Mouse (Mus musculus) MEL (cell line): ENCODE measurements around the gene Smpd3. TPM values are rescaled to one million over a fixed set of nuclear protein-coding genes. Genes with fewer than 3 reads are reported as not detected.

Source experiments
- DNase-seq: peaks from one replicate; pipeline ENCODE4 v3.0.0; 2011; ENCODE audit warnings: low read depth, low spot score
- H3K27ac ChIP-seq: 2 replicates; pipeline ENCODE4 v1.5.1; 2012; ENCODE audit warnings: low read depth, mild to moderate bottlenecking, control low read depth, low read length, moderate library complexity; ENCODE audit not compliant: control insufficient read depth
- H3K27me3 ChIP-seq, 2 experiments: fragments of 150-350 bp in 1 of 2; sonication (generic) in 1 of 2; 2 replicates each; pipeline ENCODE4 v1.6.1; 2012; ENCODE audit warnings: low read length in 2 of 2, mild to moderate bottlenecking in 2 of 2, improper control_type of control experiment in 1 of 2, moderate library complexity in 1 of 2; ENCODE audit not compliant: insufficient read depth in 2 of 2, control insufficient read depth in 1 of 2
- H3K36me3 ChIP-seq, 2 experiments: 2 replicates each; pipeline ENCODE4 v1.6.1; 2012 to 2014; ENCODE audit warnings: low read length in 2 of 2, improper control_type of control experiment in 1 of 2, inconsistent platforms in 1 of 2, mild to moderate bottlenecking in 1 of 2; ENCODE audit not compliant: insufficient read depth in 2 of 2, control insufficient read depth in 1 of 2
- H3K4me1 ChIP-seq, 2 experiments: fragments of 150-350 bp in 1 of 2; sonication (generic) in 1 of 2; 2 replicates each; pipeline ENCODE4 v1.6.1; 2012; ENCODE audit warnings: low read length in 2 of 2, improper control_type of control experiment in 1 of 2, mild to moderate bottlenecking in 1 of 2; ENCODE audit not compliant: insufficient read depth in 2 of 2, control insufficient read depth in 1 of 2
- H3K4me3 ChIP-seq, 2 experiments: fragments of 150-350 bp in 1 of 2; sonication (generic) in 1 of 2; 2 replicates each; pipeline ENCODE4 v1.5.1; 2012; ENCODE audit warnings: low read depth in 2 of 2, low read length in 2 of 2, mild to moderate bottlenecking in 2 of 2, moderate library complexity in 2 of 2, control low read depth in 1 of 2, improper control_type of control experiment in 1 of 2; ENCODE audit not compliant: control insufficient read depth in 1 of 2, insufficient read depth in 1 of 2
- H3K79me2 ChIP-seq: 2 replicates; pipeline ENCODE4 v1.6.1; 2012; ENCODE audit warnings: mild to moderate bottlenecking, low read length, moderate library complexity; ENCODE audit not compliant: control insufficient read depth, poor library complexity, insufficient read depth
- H3K9ac ChIP-seq: 2 replicates; pipeline ENCODE4 v1.6.1; 2012; ENCODE audit warnings: low read depth, mild to moderate bottlenecking, control low read depth, low read length, moderate library complexity; ENCODE audit not compliant: control insufficient read depth, poor library complexity, severe bottlenecking
- H3K9me3 ChIP-seq: fragments of 150-350 bp; sonication (generic); replicated peaks from 2 replicates; pipeline ENCODE4 v1.6.1; 2012; ENCODE audit warnings: mild to moderate bottlenecking, low read length, improper control_type of control experiment, moderate library complexity; ENCODE audit not compliant: insufficient read depth
- BHLHE40 ChIP-seq: IDR thresholded peaks from 2 replicates; pipeline ENCODE4 v1.6.1; 2012; ENCODE audit warnings: low read depth, mild to moderate bottlenecking, inconsistent platforms, low read length, improper control_type of control experiment, borderline replicate concordance
- CTCF ChIP-seq, 3 experiments: IDR thresholded peaks in 2 of 3; conservative IDR thresholded peaks in 1 of 3; 2 replicates each; pipeline ENCODE4 v1.5.1; 2011 to 2012; ENCODE audit warnings: low read length in 3 of 3, low read depth in 2 of 3, mild to moderate bottlenecking in 2 of 3, improper control_type of control experiment in 1 of 3, inconsistent platforms in 1 of 3, mixed read lengths in 1 of 3, moderate library complexity in 1 of 3; ENCODE audit not compliant: control insufficient read depth in 1 of 3, insufficient read depth in 1 of 3, poor library complexity in 1 of 3, severe bottlenecking in 1 of 3
- ELF1 ChIP-seq: IDR thresholded peaks from 2 replicates; pipeline ENCODE4 v1.6.1; 2014; ENCODE audit warnings: low read depth, mild to moderate bottlenecking, inconsistent platforms, low read length, improper control_type of control experiment, moderate library complexity
- EP300 ChIP-seq, 2 experiments: IDR thresholded peaks; 2 replicates each; pipeline ENCODE4 v1.6.1; 2011; ENCODE audit warnings: improper control_type of control experiment in 2 of 2, low read length in 2 of 2, low read depth in 1 of 2, mild to moderate bottlenecking in 1 of 2
- GABPA ChIP-seq: IDR thresholded peaks from 2 replicates; pipeline ENCODE4 v1.6.1; 2012; ENCODE audit warnings: low read depth, mild to moderate bottlenecking, inconsistent platforms, low read length, improper control_type of control experiment, moderate library complexity
- HCFC1 ChIP-seq: IDR thresholded peaks from 2 replicates; pipeline ENCODE4 v1.6.1; 2012; ENCODE audit warnings: low read depth, mild to moderate bottlenecking, inconsistent platforms, low read length, improper control_type of control experiment, moderate library complexity
- MAX ChIP-seq: IDR thresholded peaks from 2 replicates; pipeline ENCODE4 v1.6.1; 2011; ENCODE audit warnings: low read length, improper control_type of control experiment
- MYC ChIP-seq: IDR thresholded peaks from 2 replicates; pipeline ENCODE4 v1.6.1; 2011; ENCODE audit warnings: low read depth, mild to moderate bottlenecking, low read length, improper control_type of control experiment, moderate library complexity
- NRF1 ChIP-seq: IDR thresholded peaks from 2 replicates; pipeline ENCODE4 v1.6.1; 2014; ENCODE audit warnings: low read depth, mild to moderate bottlenecking, inconsistent platforms, low read length, improper control_type of control experiment, moderate library complexity; ENCODE audit not compliant: poor library complexity, insufficient read depth, severe bottlenecking
- POLR2A ChIP-seq, 2 experiments: IDR thresholded peaks; 2 replicates each; pipeline ENCODE4 v1.6.1; 2011 to 2012; ENCODE audit warnings: low read length in 2 of 2, mild to moderate bottlenecking in 2 of 2, control low read depth in 1 of 2, improper control_type of control experiment in 1 of 2, low read depth in 1 of 2, moderate library complexity in 1 of 2; ENCODE audit not compliant: control insufficient read depth in 1 of 2, insufficient read depth in 1 of 2, poor library complexity in 1 of 2
- RAD21 ChIP-seq: IDR thresholded peaks from 2 replicates; pipeline ENCODE4 v1.6.1; 2011; ENCODE audit warnings: mild to moderate bottlenecking, low read depth, low read length, improper control_type of control experiment
- SMC3 ChIP-seq: IDR thresholded peaks from 2 replicates; pipeline ENCODE4 v1.6.1; 2011; ENCODE audit warnings: low read depth, low read length, improper control_type of control experiment
- TAL1 ChIP-seq: IDR thresholded peaks from 2 replicates; pipeline ENCODE4 v1.6.1; 2012; ENCODE audit warnings: mild to moderate bottlenecking, inconsistent platforms, low read length, moderate library complexity, mixed read lengths
- TCF12 ChIP-seq: IDR thresholded peaks from 2 replicates; pipeline ENCODE4 v1.6.1; 2014; ENCODE audit warnings: low read depth, mild to moderate bottlenecking, inconsistent platforms, low read length, improper control_type of control experiment, moderate library complexity
- UBTF ChIP-seq: IDR thresholded peaks from 2 replicates; pipeline ENCODE4 v1.6.1; 2012; ENCODE audit warnings: low read depth, mild to moderate bottlenecking, inconsistent platforms, low read length, improper control_type of control experiment, moderate library complexity, borderline replicate concordance; ENCODE audit not compliant: insufficient read depth
- USF1 ChIP-seq: IDR thresholded peaks from 2 replicates; pipeline ENCODE4 v1.6.1; 2014; ENCODE audit warnings: low read depth, mild to moderate bottlenecking, inconsistent platforms, low read length, improper control_type of control experiment, moderate library complexity
- ZC3H11A ChIP-seq: IDR thresholded peaks from 2 replicates; pipeline ENCODE4 v1.6.1; 2012; ENCODE audit warnings: low read depth, mild to moderate bottlenecking, inconsistent platforms, low read length, improper control_type of control experiment
- ZNF384 ChIP-seq: IDR thresholded peaks from 2 replicates; pipeline ENCODE4 v1.6.1; 2012; ENCODE audit warnings: low read depth, mild to moderate bottlenecking, inconsistent platforms, low read length, improper control_type of control experiment
- polyA plus RNA-seq, 2 experiments: library from polyadenylated mRNA; stranded (reverse) in 1 of 2; unstranded in 1 of 2; fragments of >175 nt in 1 of 2; fragments of >200 nt in 1 of 2; gene quantifications; 2 replicates each; pipeline versions ENCODE4 v1.2.1 to v1.2.4; 2012; ENCODE audit warnings: low replicate concordance in 2 of 2, low read depth in 1 of 2; ENCODE audit not compliant: insufficient read length in 2 of 2, insufficient read depth in 1 of 2, missing spikeins in 1 of 2
- total RNA-seq: library from RNA; depleted of rRNA; stranded (reverse); fragments of 300-350 nt; gene quantifications from 2 replicates; pipeline ENCODE4 v1.2.3, GENCODE M21; 2012

Gene Smpd3
- total and polyA plus RNA-seq, 3 experiments: 0.04 to 0.08 TPM; not detected in 1

GRCm38 (mm10) chr8:106289464-106289863 is 48.3 kb downstream of the Smpd3 start:
- Histone ChIP-seq H3K36me3 (no peaks in the 10 kb centered on the region), H3K4me3 (no peak overlapping the region), H3K4me1 (no peaks in the 10 kb centered on the region), H3K27me3 (peaks cover 0 to 11% of the 10 kb centered on the region in 2 experiments), H3K27ac (no peak overlapping the region), H3K9ac (no peak overlapping the region), H3K9me3 (no peaks in the 10 kb centered on the region), H3K79me2 (no peaks in the 10 kb centered on the region)
- TF ChIP-seq UBTF (no peak), HCFC1 (no peak), MYC (no peak), USF1 (no peak), TCF12 (no peak)
- DNase-seq: no peak

GRCm38 (mm10) chr8:106288732-106289131 is 49.1 kb downstream of the Smpd3 start:
- H3K9ac ChIP-seq: no peak overlapping the region
- peaks cover 0 to 11% of the 10 kb centered on the region in 2 experiments for H3K27me3 ChIP-seq
- no peaks in the 10 kb centered on the region for H3K9me3 ChIP-seq
- no peaks in the 10 kb centered on the region for H3K4me1 ChIP-seq
- H3K36me3 ChIP-seq: no peaks in the 10 kb centered on the region
- H3K79me2 ChIP-seq: no peaks in the 10 kb centered on the region
- no peak for DNase-seq
- no peak overlapping the region for H3K4me3 ChIP-seq
- TF ChIP-seq ZC3H11A (no peak), CTCF (IDR thresholded peaks at IDR 0.05 in 2 of 3, conservative IDR thresholded peaks at IDR 0.05 in 1 of 3; ENCODE audit: control insufficient read depth in 1 of 3, insufficient read depth in 1 of 3, low read depth in 2 of 3, low read length in 3 of 3, poor library complexity in 1 of 3, severe bottlenecking in 1 of 3) (no peak), EP300 (IDR thresholded peaks at IDR 0.05; ENCODE audit: low read depth in 1 of 2, low read length in 2 of 2) (no peak), BHLHE40 (no peak), NRF1 (no peak), ELF1 (no peak), MYC (no peak)
- no peak overlapping the region for H3K27ac ChIP-seq

GRCm38 (mm10) chr8:106287445-106287844 is 50.3 kb downstream of the Smpd3 start:
- H3K36me3 ChIP-seq: no peaks in the 10 kb centered on the region
- H3K4me3 ChIP-seq: no peak overlapping the region
- no peaks in the 10 kb centered on the region for H3K79me2 ChIP-seq
- H3K9me3 ChIP-seq: no peaks in the 10 kb centered on the region
- TF ChIP-seq GABPA (no peak), SMC3 (no peak), ZC3H11A (no peak), TAL1 (no peak), ZNF384 (no peak), HCFC1 (no peak), MAX (no peak), RAD21 (no peak), EP300 (IDR thresholded peaks at IDR 0.05; ENCODE audit: low read depth in 1 of 2, low read length in 2 of 2) (no peak), POLR2A (IDR thresholded peaks at IDR 0.05; ENCODE audit: control insufficient read depth in 1 of 2, insufficient read depth in 1 of 2, low read depth in 1 of 2, low read length in 2 of 2, poor library complexity in 1 of 2) (no peak)
- H3K9ac ChIP-seq: no peak overlapping the region
- H3K27me3 ChIP-seq: peaks cover 5 to 19% of the 10 kb centered on the region in 2 experiments
- H3K27ac ChIP-seq: no peak overlapping the region
- no peak for DNase-seq
- H3K4me1 ChIP-seq: no peaks in the 10 kb centered on the region
